Mouse (Mus musculus) WW6 (cell line): Measurements from ENCODE around the gene Proser2.

ENCODE experiments used
- DNase-seq: peaks from one replicate; pipeline ENCODE4 v3.0.0-alpha.2; 2013; ENCODE audit warnings: low read depth, low spot score

Proser2 gene

GRCm38 (mm10) chr2:6129555-6130355, at the start of gene Proser2:
Gene Proser2, minus strand, starts transcription at chr2:6130211.
- no peak for DNase-seq

- no peak for DNase-seq
These were observed 49.7 kb upstream of the Proser2 start for GRCm38 (mm10) chr2:6179749-6180117.

DNA sequence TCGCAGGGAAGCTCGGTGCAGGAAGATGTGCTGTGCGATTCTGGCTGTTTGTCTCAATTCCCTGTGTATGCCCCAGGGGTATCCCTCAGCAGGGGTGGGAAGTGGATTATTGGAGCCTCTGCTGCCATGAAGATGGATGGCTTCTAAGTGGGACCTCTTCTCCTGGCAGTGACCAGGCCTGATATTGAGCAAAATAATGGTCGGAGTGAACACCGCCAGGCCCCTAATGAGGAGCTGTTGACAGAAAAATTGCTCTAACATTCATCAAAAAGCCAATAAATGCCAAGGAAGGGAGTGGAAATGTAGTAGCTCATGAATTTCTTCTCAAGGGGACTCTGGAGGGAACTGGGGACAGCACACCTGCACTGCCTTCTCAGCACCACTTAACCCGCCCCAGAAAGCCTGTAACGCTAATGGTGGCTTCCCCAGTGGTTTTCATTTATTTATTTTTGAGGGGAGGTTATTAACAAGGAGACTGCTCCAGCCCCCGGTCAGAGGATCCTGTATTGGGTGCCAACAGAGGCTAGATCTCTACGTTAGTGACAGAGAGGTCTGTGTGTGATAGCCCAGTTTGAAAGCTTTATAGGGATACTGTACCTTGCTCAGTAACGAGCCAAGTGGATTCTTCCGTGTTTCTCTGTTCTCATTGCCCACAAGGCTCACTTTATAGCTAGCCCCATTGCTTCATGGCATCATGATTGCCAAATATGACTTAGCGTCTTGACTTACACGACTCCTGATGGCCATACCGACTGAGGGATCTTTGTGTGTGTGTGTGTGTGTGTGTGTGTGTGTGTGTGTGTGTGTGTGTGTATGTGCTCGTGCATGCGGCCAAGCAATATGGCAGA, 49.1 kb upstream of the Proser2 start:
- DNase-seq: no peak

GRCm38 (mm10) chr2:6173013-6173412, 43.0 kb upstream of the Proser2 start:
- DNase-seq: no peak

DNA sequence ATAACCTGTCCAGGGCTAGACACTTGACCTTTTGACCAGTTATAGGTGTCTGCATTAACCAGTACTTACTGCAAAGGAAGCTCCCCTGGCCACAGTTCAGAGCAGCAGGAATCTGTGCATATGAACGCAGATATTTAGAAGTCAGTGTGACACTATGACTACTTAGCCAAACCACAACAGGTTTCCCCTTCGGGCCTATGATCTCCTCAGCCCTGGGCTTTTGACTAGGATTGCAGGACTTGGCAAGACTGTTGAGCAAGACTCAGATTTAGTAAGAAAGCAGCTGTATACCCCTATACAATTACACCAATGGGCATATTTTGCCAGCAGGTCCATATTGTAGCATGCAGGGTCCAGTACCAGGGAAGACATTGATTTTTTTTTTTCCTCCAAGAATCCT, 38.5 kb upstream of the Proser2 start:
- no peak for DNase-seq

- peak; percentile 43 for DNase-seq
These were observed 38.0 kb upstream of the Proser2 start for GRCm38 (mm10) chr2:6167843-6168558.

DNA sequence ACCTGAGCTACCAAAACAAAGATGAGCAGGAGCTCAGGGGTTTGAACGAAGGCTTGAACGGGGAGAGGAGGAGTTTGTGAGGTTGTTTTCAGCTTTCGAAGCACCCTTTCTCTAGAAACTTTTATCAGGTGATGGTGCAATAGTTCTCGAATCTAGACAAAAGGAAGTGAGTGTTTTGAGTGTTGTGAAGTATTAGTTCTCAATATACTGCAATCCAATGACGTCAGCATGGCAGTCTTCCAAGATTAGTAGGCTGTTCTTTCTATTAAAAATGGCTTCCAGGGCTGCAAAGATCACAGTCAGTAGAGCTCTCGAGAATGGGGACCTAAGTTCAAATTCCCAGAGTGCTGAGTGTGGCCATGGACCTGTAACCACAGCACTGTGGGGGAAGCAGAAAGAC, 35.8 kb upstream of the Proser2 start:
- no peak for DNase-seq

GRCm38 (mm10) chr2:6164606-6165290, 34.7 kb upstream of the Proser2 start:
- DNase-seq: no peak

- peak; percentile 33 for DNase-seq
These were observed 32.5 kb upstream of the Proser2 start for GRCm38 (mm10) chr2:6162366-6163040.

- no peak for DNase-seq
These were observed 29.7 kb upstream of the Proser2 start for GRCm38 (mm10) chr2:6159735-6160134.

DNA sequence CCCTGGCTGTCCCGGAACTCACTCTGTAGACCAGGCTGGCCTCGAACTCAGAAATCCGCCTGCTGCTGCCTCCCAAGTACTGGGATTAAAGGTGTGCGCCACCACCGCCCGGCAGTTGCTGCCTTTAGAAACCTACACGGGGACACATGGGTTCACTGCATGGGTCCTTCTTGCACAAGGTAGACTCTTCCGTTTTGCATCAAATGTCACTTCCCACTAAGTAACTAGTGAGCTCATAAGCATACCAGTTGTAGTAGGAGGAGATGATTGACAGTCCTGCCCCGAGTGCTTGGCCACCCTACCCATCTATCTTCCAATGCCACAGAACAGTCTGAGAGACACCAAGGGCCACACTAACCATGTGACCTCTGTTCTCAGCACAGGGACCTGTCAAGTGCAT, 29.2 kb upstream of the Proser2 start:
- DNase-seq: no peak

DNA sequence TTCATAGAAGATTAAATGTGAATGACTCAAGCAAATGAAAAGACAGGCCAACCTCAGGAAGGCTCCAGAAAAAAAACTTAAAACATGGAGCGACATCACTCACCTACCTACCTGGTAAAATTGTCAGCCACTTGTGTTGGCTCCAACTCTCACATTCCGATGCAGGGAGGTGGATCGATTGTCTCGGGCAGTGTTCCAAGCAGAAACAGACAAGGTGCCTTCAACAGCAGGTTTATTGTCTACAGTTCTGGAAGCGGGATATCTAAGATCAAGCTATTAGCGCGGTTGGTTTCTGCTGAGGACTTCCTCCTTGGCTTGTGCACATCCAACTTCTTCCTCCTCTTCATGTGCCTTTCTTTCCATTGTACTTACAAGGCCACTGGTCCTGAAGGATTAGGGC, 27.6 kb upstream of the Proser2 start:
- DNase-seq: no peak

DNA sequence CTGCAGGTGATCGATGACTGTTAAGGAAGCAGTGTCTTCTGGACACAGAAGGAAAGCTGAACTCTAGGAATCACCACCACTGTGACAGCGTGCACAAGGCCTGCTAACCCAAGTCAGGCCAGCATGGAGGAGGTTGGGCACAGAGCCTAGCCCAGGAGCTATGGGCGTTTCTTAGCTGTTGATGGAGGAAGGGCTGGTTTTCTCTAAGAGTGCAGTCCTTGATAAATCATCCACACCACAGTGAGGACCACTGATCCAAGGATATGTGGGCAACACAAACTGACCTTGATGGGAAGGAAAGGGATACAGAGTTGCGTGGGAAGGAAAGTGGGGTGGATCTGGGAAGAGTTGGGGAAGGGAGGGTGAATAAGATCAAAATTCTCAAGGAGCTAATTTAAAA, 27.2 kb upstream of the Proser2 start:
- no peak for DNase-seq

DNA sequence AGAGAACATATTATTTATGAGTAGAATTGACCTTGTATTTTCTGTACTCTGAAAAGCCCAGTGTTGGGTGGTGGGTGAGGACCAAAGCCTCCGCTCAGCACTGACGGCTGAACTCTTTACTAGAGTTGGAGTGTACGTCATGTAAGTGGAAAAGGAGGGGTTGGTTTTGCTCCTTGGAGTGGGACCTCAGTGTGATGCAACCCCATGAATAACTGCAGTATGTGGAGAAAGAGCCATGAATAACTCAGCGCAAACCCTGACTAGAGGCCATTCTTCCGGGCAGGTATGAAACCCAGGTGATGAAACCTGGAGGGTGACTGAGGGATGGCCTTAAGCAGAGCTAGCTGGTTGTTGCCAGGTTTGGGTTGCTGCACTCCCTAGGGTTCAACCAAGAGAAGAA, 19.8 kb upstream of the Proser2 start:
- no peak for DNase-seq

- no peak for DNase-seq
These were observed 16.9 kb upstream of the Proser2 start for GRCm38 (mm10) chr2:6146901-6147300.

- no peak for DNase-seq
These were observed 16.2 kb upstream of the Proser2 start for GRCm38 (mm10) chr2:6146257-6146656.

DNA sequence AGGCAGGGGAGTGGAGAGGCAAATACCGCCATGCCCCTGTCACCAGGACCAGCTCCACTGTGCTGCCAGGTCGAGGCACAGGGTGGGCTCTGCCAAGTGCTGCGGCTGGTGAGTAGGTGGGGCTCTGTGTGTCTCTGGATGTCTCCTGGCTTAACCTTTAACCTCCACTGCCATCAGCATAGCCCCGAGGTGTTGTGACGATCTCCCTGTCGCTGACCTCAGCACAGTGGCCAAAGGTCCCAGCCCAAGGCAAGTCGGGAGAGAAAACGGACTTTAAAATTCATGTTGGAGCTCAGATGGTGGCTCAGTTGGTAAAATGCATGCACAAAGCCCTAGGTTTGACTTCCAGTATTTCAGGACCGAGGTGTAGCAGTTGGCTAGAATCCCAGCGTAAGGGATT, 15.6 kb upstream of the Proser2 start:
- DNase-seq: no peak

GRCm38 (mm10) chr2:6142915-6143654, 13.1 kb upstream of the Proser2 start:
- no peak for DNase-seq

GRCm38 (mm10) chr2:6140572-6141161, 10.7 kb upstream of the Proser2 start:
- no peak for DNase-seq

- DNase-seq: no peak
These were observed 3.9 kb upstream of the Proser2 start for GRCm38 (mm10) chr2:6133871-6134270.
